Mouse (Mus musculus) kidney, adult 2 months (tissue): ENCODE measurements around the gene Rps15. TPM values are rescaled to one million over a fixed set of nuclear protein-coding genes. Genes with fewer than 3 reads are reported as not detected.

Experiments
- DNase-seq: peaks from one replicate; pipeline ENCODE4 v3.0.0; 2021
- H3K27ac ChIP-seq: fragments of 200-500 bp; 2 replicates; pipeline ENCODE4 v1.5.1; 2012; ENCODE audit warnings: low read depth, low read length, control low read depth, inconsistent platforms; ENCODE audit not compliant: insufficient read depth
- H3K27me3 ChIP-seq: fragments of 200-500 bp; replicated peaks from 2 replicates; pipeline ENCODE4 v1.6.1; 2012; ENCODE audit warnings: mild to moderate bottlenecking, moderate library complexity, low read length, inconsistent platforms; ENCODE audit not compliant: control insufficient read depth, insufficient read depth
- H3K36me3 ChIP-seq: fragments of 200-500 bp; 2 replicates; pipeline ENCODE4 v1.6.1; 2012; ENCODE audit warnings: mild to moderate bottlenecking, moderate library complexity, low read length, inconsistent platforms; ENCODE audit not compliant: control insufficient read depth, insufficient read depth
- H3K4me1 ChIP-seq: fragments of 200-500 bp; 2 replicates; pipeline ENCODE4 v1.6.1; 2011; ENCODE audit warnings: low read length; ENCODE audit not compliant: control insufficient read depth, insufficient read depth
- H3K4me3 ChIP-seq: fragments of 200-500 bp; 2 replicates; pipeline ENCODE4 v1.5.1; 2011; ENCODE audit warnings: mild to moderate bottlenecking, low read depth, low read length, control low read depth; ENCODE audit not compliant: insufficient read depth
- CTCF ChIP-seq: fragments of 200-500 bp; conservative IDR thresholded peaks from 2 replicates; pipeline ENCODE4 v1.5.1; 2011; ENCODE audit warnings: low read depth, mild to moderate bottlenecking, control low read depth, low read length, moderate library complexity, mixed read lengths; ENCODE audit not compliant: insufficient read depth, insufficient read length
- POLR2A ChIP-seq: fragments of 200-500 bp; IDR thresholded peaks from one replicate; pipeline ENCODE4 v1.6.1; 2011; ENCODE audit warnings: low read depth, low read length, control low read depth
- WGBS: fragments of 180-500 bp; shearing (Covaris S2); methylation state at CpG from one replicate; pipeline ENCODE4 v1.1.7; 2018; 5-methylcytosine and 5-hydroxymethylcytosine counted together
- polyA plus RNA-seq: library from polyadenylated mRNA; depleted of rRNA; stranded (reverse); fragments of >200 nt; gene quantifications from 2 replicates; pipeline ENCODE4 v1.2.3, GENCODE M21; 2012

Gene Rps15
- polyA plus RNA-seq, 1 experiment = 1,777 TPM

GRCm38 (mm10) chr10:80254331-80255297 is 37.6 kb upstream of the Rps15 start:
- H3K27ac ChIP-seq = no peak overlapping the region
- no peak for DNase-seq
- WGBS = 92% methylated on average over 26 of the region's 26 CpGs

DNA sequence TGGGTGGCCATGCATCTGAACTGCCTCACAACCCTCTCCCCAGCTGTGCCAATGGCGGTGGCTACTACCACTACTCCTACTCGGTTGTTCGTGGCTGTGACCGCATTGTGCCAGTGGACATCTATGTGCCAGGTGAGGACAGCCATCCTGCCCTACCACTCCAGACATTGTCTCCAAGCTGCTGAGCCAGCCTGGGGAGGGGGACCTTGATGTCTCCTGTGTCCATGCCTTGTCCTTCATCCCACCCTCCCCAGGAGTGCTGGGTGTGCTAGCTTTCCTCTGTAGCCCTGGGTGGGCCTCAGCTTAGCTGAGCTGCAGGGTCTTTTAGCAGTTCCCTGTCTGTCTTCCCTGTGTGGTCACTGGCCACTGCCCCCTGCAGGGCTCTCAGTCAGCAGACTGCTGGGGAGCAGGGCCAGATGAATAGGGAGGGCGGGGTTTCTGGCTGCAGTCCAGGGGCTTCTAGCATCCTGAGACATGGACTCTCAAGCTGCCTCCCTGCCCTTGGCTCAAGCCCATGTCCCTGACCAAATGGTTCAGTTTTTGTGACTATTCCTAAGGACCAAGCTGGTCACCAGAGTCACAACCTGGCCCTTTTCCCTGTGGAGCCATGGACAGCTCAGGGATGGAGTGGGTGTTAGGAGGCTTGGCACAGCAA is 36.2 kb upstream of the Rps15 start:
- Histone ChIP-seq H3K27ac (no peak overlapping the region), H3K36me3 (no peaks in the 10 kb centered on the region; the same call in 1 of the 2 replicates), H3K4me1 (peaks cover 13% of the 10 kb centered on the region; the same call in 1 of the 2 replicates), H3K27me3 (no peaks in the 10 kb centered on the region), H3K4me3 (no peak overlapping the region)
- no peak for TF ChIP-seq POLR2A
- 0 out of 2 replicates have a peak, but pooled peaks have one; percentile 2 for TF ChIP-seq CTCF
- peak; percentile 64 for DNase-seq
- WGBS = 86% methylated on average over 5 of the region's 5 CpGs

More at GRCm38 (mm10) chr10:80254331-80255297, 37.6 kb upstream of the Rps15 start:
- Histone ChIP-seq H3K4me1 (peaks cover 17% of the 10 kb centered on the region; the same call in 1 of the 2 replicates), H3K36me3 (no peaks in the 10 kb centered on the region; the same call in 1 of the 2 replicates), H3K27me3 (no peaks in the 10 kb centered on the region), H3K4me3 (no peak overlapping the region)
- TF ChIP-seq CTCF (no peak), POLR2A (no peak)

GRCm38 (mm10) chr10:80257936-80258335 is 34.3 kb upstream of the Rps15 start:
- no peak overlapping the region for H3K27ac ChIP-seq
- H3K4me1 ChIP-seq = peaks cover 11% of the 10 kb centered on the region; the same call in 1 of the 2 replicates
- H3K4me3 ChIP-seq = no peak overlapping the region
- no peaks in the 10 kb centered on the region for H3K27me3 ChIP-seq
- 66% methylated on average over 2 of the region's 2 CpGs for WGBS
- DNase-seq = no peak
- no peak for TF ChIP-seq POLR2A
- no peak for TF ChIP-seq CTCF
- H3K36me3 ChIP-seq = no peaks in the 10 kb centered on the region; the same call in 1 of the 2 replicates

- Histone ChIP-seq H3K27ac (no peak overlapping the region), H3K4me1 (peaks cover 11% of the 10 kb centered on the region; the same call in 1 of the 2 replicates), H3K27me3 (no peaks in the 10 kb centered on the region), H3K4me3 (no peak overlapping the region), H3K36me3 (no peaks in the 10 kb centered on the region; the same call in 1 of the 2 replicates)
- 90% methylated on average over 14 of the region's 14 CpGs for WGBS
- no peak for DNase-seq
- TF ChIP-seq CTCF (no peak), POLR2A (no peak)
Observed at GRCm38 (mm10) chr10:80258752-80259462, 33.3 kb upstream of the Rps15 start.

DNA sequence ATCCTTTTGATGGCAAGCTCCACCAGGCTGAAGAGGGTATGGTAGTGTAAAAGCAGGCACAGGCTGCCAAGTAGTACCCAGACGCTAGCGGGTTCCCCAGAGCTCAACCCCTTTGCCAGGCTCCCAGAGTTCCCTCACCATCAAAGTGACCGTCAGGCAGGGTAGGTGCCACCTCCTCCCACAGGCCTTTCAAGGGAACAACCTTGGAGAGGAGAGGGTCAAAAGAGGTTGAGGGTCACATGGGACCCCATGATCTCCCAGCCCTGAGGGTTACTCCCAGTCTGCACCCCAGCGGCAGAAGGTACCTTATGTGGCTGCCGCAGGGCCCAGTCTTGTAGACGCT is 32.8 kb upstream of the Rps15 start:
- TF ChIP-seq CTCF = no peak
- TF ChIP-seq POLR2A = no peak
- WGBS = 63% methylated on average over 6 of the region's 6 CpGs
- no peak for DNase-seq
- peaks cover 11% of the 10 kb centered on the region; the same call in 1 of the 2 replicates for H3K4me1 ChIP-seq
- H3K27ac ChIP-seq = no peak overlapping the region
- no peaks in the 10 kb centered on the region for H3K27me3 ChIP-seq
- no peaks in the 10 kb centered on the region for H3K36me3 ChIP-seq
- H3K4me3 ChIP-seq = no peak overlapping the region

DNA sequence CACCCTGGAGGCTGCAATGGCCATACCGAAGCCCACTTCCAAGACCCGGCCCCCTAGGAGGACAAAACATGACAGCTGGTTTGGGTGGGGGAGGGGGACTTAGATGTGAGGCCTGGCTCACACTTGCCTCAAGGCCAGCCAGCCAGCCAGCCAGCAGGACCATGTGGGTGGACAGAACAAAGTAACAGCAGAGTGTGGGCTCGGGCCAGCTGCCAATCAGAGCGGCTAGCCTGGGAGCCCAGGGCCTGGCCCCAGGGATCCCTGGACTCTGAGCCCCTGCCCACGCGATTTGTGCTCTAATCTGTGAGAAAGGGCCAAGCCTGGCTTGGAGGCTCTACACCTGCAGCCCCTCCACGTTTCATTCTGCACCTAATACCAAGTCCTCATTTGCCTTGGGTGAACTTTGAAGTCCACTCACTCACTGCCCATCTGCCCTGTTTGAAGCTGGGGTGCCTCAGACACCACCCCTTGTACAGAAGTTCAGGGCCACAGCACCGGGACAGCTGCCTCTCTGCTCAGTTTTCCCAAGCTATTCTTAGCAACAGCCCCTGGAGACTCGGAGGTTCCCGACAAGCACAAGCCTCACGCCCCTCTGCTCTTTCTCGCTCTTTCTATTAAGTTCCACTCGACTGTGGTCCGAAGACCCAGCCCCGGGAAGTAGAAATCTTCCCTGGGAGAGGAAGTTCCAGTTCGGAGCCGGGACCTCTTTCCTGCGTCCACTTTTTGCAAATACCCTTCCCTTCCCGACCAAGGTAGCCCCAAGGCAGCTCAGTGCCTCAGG is 32.2 kb upstream of the Rps15 start:
- H3K4me1 ChIP-seq = peaks cover 11% of the 10 kb centered on the region; the same call in 1 of the 2 replicates
- peak overlapping the region; percentile 55 for H3K27ac ChIP-seq
- WGBS = 9% methylated on average over 19 of the region's 19 CpGs
- peak; percentile 88 for DNase-seq
- peak overlapping the region; percentile 56 for H3K4me3 ChIP-seq
- no peaks in the 10 kb centered on the region for H3K36me3 ChIP-seq
- no peaks in the 10 kb centered on the region for H3K27me3 ChIP-seq
- no peak for TF ChIP-seq CTCF
- TF ChIP-seq POLR2A = no peak
